Mouse (Mus musculus) hindbrain, embryonic 11.5 days (tissue): Measurements from ENCODE around the gene Ascc2. TPM values are rescaled to one million over a fixed set of nuclear protein-coding genes. Genes with fewer than 3 reads are reported as not detected.
A peak's percentile ranks its signal among the peaks of the same experiment; 100 is the strongest.
"Not testable (repeated sequence)": the region's sequence is repeated elsewhere in the genome, so short reads cannot be mapped to it uniquely, and the experiment has no call there.

ENCODE experiments used
- ATAC-seq: fragments of 200-750 bp; cut with Nextera tagmentation; 2 replicates; pipeline ENCODE4 v1.8.0; 2017; ENCODE audit warnings: mild to moderate bottlenecking, moderate TSS enrichment, moderate library complexity; ENCODE audit not compliant: low FRiP score
- DNase-seq: peaks from one replicate; pipeline ENCODE4 v3.0.0-alpha.2; 2015; ENCODE audit warnings: low spot score
- H3K27ac ChIP-seq: fragments of 300-500 bp; sonication (generic); 2 replicates; pipeline ENCODE4 v1.5.1; 2014; ENCODE audit warnings: mild to moderate bottlenecking, low read depth, low read length
- H3K27me3 ChIP-seq: fragments of 300-500 bp; sonication (generic); 2 replicates; pipeline ENCODE4 v1.6.1; 2014; ENCODE audit warnings: mild to moderate bottlenecking, low read length, moderate library complexity, mixed read lengths; ENCODE audit not compliant: control insufficient read depth, insufficient read depth
- H3K36me3 ChIP-seq: fragments of 300-500 bp; sonication (generic); 2 replicates; pipeline ENCODE4 v1.6.1; 2014; ENCODE audit warnings: mild to moderate bottlenecking, low read length, moderate library complexity, mixed read lengths; ENCODE audit not compliant: control insufficient read depth, insufficient read depth
- H3K4me1 ChIP-seq: fragments of 300-500 bp; sonication (generic); replicated peaks from 2 replicates; pipeline ENCODE4 v1.6.1; 2014; ENCODE audit warnings: low read length, mixed read lengths; ENCODE audit not compliant: control insufficient read depth, insufficient read depth
- H3K4me2 ChIP-seq: fragments of 300-500 bp; sonication (generic); replicated peaks from 2 replicates; pipeline ENCODE4 v1.6.1; 2014; ENCODE audit warnings: mild to moderate bottlenecking, low read depth, low read length
- H3K4me3 ChIP-seq: fragments of 300-500 bp; sonication (generic); 2 replicates; pipeline ENCODE4 v1.5.1; 2014; ENCODE audit warnings: low read depth, low read length
- H3K9ac ChIP-seq: fragments of 300-500 bp; sonication (generic); 2 replicates; pipeline ENCODE4 v1.6.1; 2014; ENCODE audit warnings: low read depth, low read length
- H3K9me3 ChIP-seq: fragments of 300-500 bp; sonication (generic); 2 replicates; pipeline ENCODE4 v1.6.1; 2016; ENCODE audit warnings: low read length; ENCODE audit not compliant: control insufficient read depth
- WGBS: fragments of 180-500 bp; shearing (Covaris S2); extraction: QIAGEN DNeasy Blood & Tissue Kit; methylation state at CpG from one replicate; pipeline ENCODE4 v1.1.7; 2014; 5-methylcytosine and 5-hydroxymethylcytosine counted together
- polyA plus RNA-seq: library from polyadenylated mRNA; unstranded; fragments of >200 nt; fragmentation: Nextera tagmentation; extraction: Ambion mirVana; gene quantifications from 2 replicates; pipeline ENCODE4 v1.2.1, GENCODE M21; 2014

The Ascc2 gene
- polyA plus RNA-seq, 1 experiment from 2014 or later: 31.5 TPM

- no peak overlapping the region for H3K4me3 ChIP-seq
- no peaks in the 10 kb centered on the region for H3K4me1 ChIP-seq
- H3K9ac ChIP-seq: no peak overlapping the region
- no peak for DNase-seq
- 0 out of 2 replicates have a peak, but pooled peaks cover 2% of the 10 kb centered on the region for H3K36me3 ChIP-seq
- no peak for ATAC-seq
- H3K9me3 ChIP-seq: no peaks in the 10 kb centered on the region
- H3K27ac ChIP-seq: no peak overlapping the region
- no peak overlapping the region for H3K4me2 ChIP-seq
- 64% methylated on average over 7 of the region's 7 CpGs for WGBS
- H3K27me3 ChIP-seq: no peaks in the 10 kb centered on the region
Observed at GRCm38 (mm10) chr11:4697043-4697983, 59.8 kb downstream of the Ascc2 start.

- Histone ChIP-seq H3K4me1 (0 out of 2 replicates have a peak, but pooled peaks cover 4% of the 10 kb centered on the region), H3K4me2 (no peak overlapping the region), H3K27me3 (no peaks in the 10 kb centered on the region)
Observed at GRCm38 (mm10) chr11:4700726-4701125, 63.2 kb downstream of the Ascc2 start.

GRCm38 (mm10) chr11:4703688-4704071, 66.1 kb downstream of the Ascc2 start:
- Histone ChIP-seq H3K27me3 (no peaks in the 10 kb centered on the region), H3K4me3 (peak overlapping the region; percentile 77), H3K36me3 (0 out of 2 replicates have a peak, but pooled peaks cover 2% of the 10 kb centered on the region), H3K4me1 (0 out of 2 replicates have a peak, but pooled peaks cover 4% of the 10 kb centered on the region), H3K27ac (no peak overlapping the region), H3K9me3 (no peaks in the 10 kb centered on the region), H3K9ac (peak overlapping the region; percentile 82), H3K4me2 (peak overlapping the region; percentile 81)
- WGBS: 7% methylated on average over 12 of the region's 12 CpGs
- ATAC-seq: no peak
- DNase-seq: no peak

More at GRCm38 (mm10) chr11:4700726-4701125, 63.2 kb downstream of the Ascc2 start:
- no peak for ATAC-seq
- 91% methylated on average over 8 of the region's 8 CpGs for WGBS
- no peaks in the 10 kb centered on the region for H3K9me3 ChIP-seq
- H3K9ac ChIP-seq: no peak overlapping the region
- no peak overlapping the region for H3K4me3 ChIP-seq
- H3K27ac ChIP-seq: no peak overlapping the region
- no peak for DNase-seq
- 0 out of 2 replicates have a peak, but pooled peaks cover 2% of the 10 kb centered on the region for H3K36me3 ChIP-seq

- Histone ChIP-seq H3K9ac (peak within 1 kb of the TSS; percentile 82), H3K4me3 (peak within 1 kb of the TSS; percentile 77), H3K36me3 (0 out of 2 replicates have a peak, but pooled peaks cover 2% of the 10 kb centered on the region), H3K27me3 (no peaks in the 10 kb centered on the region), H3K4me1 (0 out of 2 replicates have a peak, but pooled peaks cover 4% of the 10 kb centered on the region), H3K9me3 (no peaks in the 10 kb centered on the region), H3K4me2 (peak within 1 kb of the TSS; percentile 81), H3K27ac (no peak within 1 kb of the TSS)
- ATAC-seq (peak; percentile 98), DNase-seq (peak; percentile 94)
- under 1% methylated on average over 47 of the region's 47 CpGs for WGBS
Observed at GRCm38 (mm10) chr11:4704072-4704964, 66.8 kb downstream of the Ascc2 start, which contains the start of the genes Uqcr10 and Zmat5. Uqcr10 (minus strand) TSS chr11:4704342. Zmat5 (plus strand) TSS chr11:4704678.

- H3K4me2 ChIP-seq: peak overlapping the region; percentile 81
- H3K4me3 ChIP-seq: peak overlapping the region; percentile 77
- 5% methylated on average over 4 of the region's 4 CpGs for WGBS
- no peaks in the 10 kb centered on the region for H3K27me3 ChIP-seq
- no peak for DNase-seq
- 0 out of 2 replicates have a peak, but pooled peaks cover 2% of the 10 kb centered on the region for H3K36me3 ChIP-seq
- H3K9me3 ChIP-seq: no peaks in the 10 kb centered on the region
- H3K27ac ChIP-seq: no peak overlapping the region
- ATAC-seq: no peak
- H3K4me1 ChIP-seq: 0 out of 2 replicates have a peak, but pooled peaks cover 4% of the 10 kb centered on the region
- peak overlapping the region; percentile 54 for H3K9ac ChIP-seq
Observed at GRCm38 (mm10) chr11:4705178-4705577, 67.6 kb downstream of the Ascc2 start.

- H3K4me3 ChIP-seq, H3K9ac ChIP-seq, DNase-seq, H3K36me3 ChIP-seq, H3K27me3 ChIP-seq, H3K4me2 ChIP-seq, H3K9me3 ChIP-seq, H3K4me1 ChIP-seq, ATAC-seq, H3K27ac ChIP-seq: not testable (repeated sequence)
- 86% methylated on average over 4 of the region's 4 CpGs for WGBS
Observed at GRCm38 (mm10) chr11:4710188-4710587, 72.6 kb downstream of the Ascc2 start.

- Histone ChIP-seq H3K4me1 (no peaks in the 10 kb centered on the region), H3K4me2 (no peak overlapping the region), H3K9ac (no peak overlapping the region), H3K27me3 (no peaks in the 10 kb centered on the region), H3K4me3 (no peak overlapping the region), H3K9me3 (no peaks in the 10 kb centered on the region), H3K36me3 (no peaks in the 10 kb centered on the region), H3K27ac (no peak overlapping the region)
- DNase-seq: no peak
- ATAC-seq: no peak
Observed at GRCm38 (mm10) chr11:4712822-4713221, 75.3 kb downstream of the Ascc2 start.

- 85% methylated on average over 4 of the region's 4 CpGs for WGBS
- DNase-seq: no peak
- Histone ChIP-seq H3K9ac (no peak overlapping the region), H3K4me1 (no peaks in the 10 kb centered on the region), H3K27ac (no peak overlapping the region), H3K36me3 (no peaks in the 10 kb centered on the region), H3K9me3 (no peaks in the 10 kb centered on the region), H3K27me3 (no peaks in the 10 kb centered on the region), H3K4me2 (no peak overlapping the region), H3K4me3 (no peak overlapping the region)
- no peak for ATAC-seq
Observed at GRCm38 (mm10) chr11:4714727-4715126, 77.2 kb downstream of the Ascc2 start.
